In the genomic region with DNA sequence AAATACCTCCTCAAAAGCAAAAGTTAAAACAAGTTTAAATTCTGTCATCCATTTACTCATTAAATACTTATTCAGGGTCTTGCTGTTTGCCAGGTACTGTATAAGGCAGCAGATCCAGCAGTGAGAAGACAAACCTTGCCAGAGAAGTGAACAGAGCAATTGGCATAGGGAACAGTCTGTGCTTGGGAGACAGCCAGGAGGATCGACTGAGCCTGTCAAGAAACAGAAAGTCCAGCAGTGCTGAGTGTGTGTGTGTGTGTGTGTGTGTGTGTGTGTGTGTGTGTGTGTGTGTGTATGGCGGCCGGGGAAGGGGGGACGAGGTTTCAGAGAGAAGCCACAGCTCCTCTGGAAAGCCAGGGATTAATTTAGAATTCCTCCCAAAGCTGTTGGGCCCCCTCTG, we compare ENCODE assay signal across 9 mouse cellular contexts. TPM values are rescaled to one million over a fixed set of nuclear protein-coding genes. Genes with fewer than 3 reads are reported as not detected.
DNase-seq lines count a peak whose midpoint lies in the region; ATAC-seq lines count a peak whose summit lies in the region.
"Had no signal": no experiment of that assay in that cellular context is flagged by ENCODE, and none has a peak within 500 bp of the region (broad histone marks: within the 10 kb centered on the region; RNA-seq: fewer than 3 reads in every experiment).

No protein-coding gene starts in this region.

- no peak for ATAC-seq in limb, embryonic 15.5 days (ENCODE audit: insufficient number of reproducible peaks, low FRiP score, low TSS enrichment, low read depth)
- ATAC-seq in erythroid progenitor cell, adult 5-6 weeks (replicated peaks; ENCODE audit: low FRiP score, poor library complexity, severe bottlenecking) = no peak
- ATAC-seq in activated CD4-positive, CD25-positive, alpha-beta regulatory T cell, adult 4 months = no peak
- ATAC-seq: Patski had no signal

- no peaks in the 10 kb centered on the region for H3K9me3 ChIP-seq in limb, embryonic 15.5 days
- no peaks in the 10 kb centered on the region for H3K9me3 ChIP-seq in limb, embryonic 10.5 days (replicated peaks)

- H3K4me1 ChIP-seq in limb, embryonic 15.5 days = peaks cover 14% of the 10 kb centered on the region
- H3K4me1 ChIP-seq in limb, embryonic 10.5 days = peaks cover 11% of the 10 kb centered on the region

- H3K9ac ChIP-seq in limb, embryonic 15.5 days = no peak overlapping the region

- H3K4me3 ChIP-seq in limb, embryonic 15.5 days = no peak overlapping the region
- no peak overlapping the region for H3K4me3 ChIP-seq in limb, embryonic 10.5 days

- 0 out of 2 replicates have a peak overlapping the region, but pooled peaks have one; percentile 17 for H3K27ac ChIP-seq in limb, embryonic 15.5 days
- H3K27ac ChIP-seq in limb, embryonic 10.5 days = no peak overlapping the region

- no peak overlapping the region for H3K4me2 ChIP-seq in limb, embryonic 15.5 days

- H3K36me3 ChIP-seq in limb, embryonic 15.5 days = no peaks in the 10 kb centered on the region
- peaks cover 4% of the 10 kb centered on the region for H3K36me3 ChIP-seq in limb, embryonic 10.5 days

- DNase-seq in limb, embryonic 10.5 days (ENCODE audit: low spot score) = no peak
- DNase-seq in cerebellum, adult 11-12 months = peak; percentile 58
- DNase-seq in heart, adult 18-20 months = peak; percentile 72 to 81
- DNase-seq in layer of hippocampus, adult 9-11 months = peak; percentile 33
- peak; percentile 34 for DNase-seq in ovary, postnatal 14 days (ENCODE audit: low spot score)

- no peaks in the 10 kb centered on the region for H3K27me3 ChIP-seq in limb, embryonic 15.5 days
- H3K27me3 ChIP-seq in limb, embryonic 10.5 days (ENCODE audit: low read depth, poor library complexity, severe bottlenecking) = no peaks in the 10 kb centered on the region
- H3K27me3 ChIP-seq: Patski had no signal

- 33% methylated on average over 3 of the region's 4 CpGs for WGBS in limb, embryonic 15.5 days
- WGBS in limb, embryonic 10.5 days = 51% methylated on average over 4 of the region's 4 CpGs

RNA-seq across cellular contexts. Expression of a gene that starts 17.9 kb away (rescaled TPM):
- polyA plus RNA-seq in limb, embryonic 15.5 days (2015; fragmentation: Nextera tagmentation; extraction: Ambion mirVana) = 164 and 167 TPM in 2 replicates
- polyA plus RNA-seq in limb, embryonic 10.5 days (2016; fragmentation: Nextera tagmentation; extraction: Ambion mirVana) = 136 and 183 TPM in 2 replicates
- 10 to 100 TPM; 37.5 to 44.4 TPM for total RNA-seq in heart, adult 18-20 months (2021)
- 34.6 and 58.7 TPM in 2 replicates for total RNA-seq in erythroid progenitor cell, adult 5-6 weeks (2015; ENCODE audit: low replicate concordance)
- total RNA-seq in erythroid progenitor cell, adult 5-6 weeks (2017; ENCODE audit: low replicate concordance) = 37.7 and 57.4 TPM in 2 replicates
- polyA plus RNA-seq in activated CD4-positive, CD25-positive, alpha-beta regulatory T cell, adult 4 months (2017; shearing (Covaris generic)) = 100 to 1,000 TPM in 1 of 2 experiments, 10 to 100 TPM in 1; 96.5 to 129 TPM
